Mouse (Mus musculus): ENCODE results near the gene Cav3.

DNA sequence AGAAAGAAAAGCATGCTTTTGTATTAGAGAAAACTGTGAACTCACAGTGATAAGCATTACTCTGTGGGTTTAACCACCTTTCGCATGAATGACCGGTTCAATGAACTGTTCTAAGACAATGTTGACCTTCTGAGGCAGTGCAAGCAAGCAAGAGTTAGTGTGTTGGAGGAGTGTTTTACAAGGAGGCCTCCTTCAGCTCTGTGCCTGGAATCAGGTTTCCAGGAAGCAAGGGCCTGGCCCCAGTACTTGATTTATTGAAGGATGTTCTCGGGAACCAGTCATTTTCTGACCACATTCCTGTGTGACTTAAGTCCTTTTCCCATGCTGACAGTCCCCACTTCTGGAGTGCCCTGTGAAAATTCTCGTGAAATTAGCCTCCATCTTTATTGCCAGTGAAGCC is 35.9 kb downstream of the Cav3 start:
- TF ChIP-seq POLR2A (IDR thresholded peaks at IDR 0.05; ENCODE audit: insufficient read depth, low read depth, low read length) (no peak), CTCF (IDR thresholded peaks at IDR 0.05) (no peak), EP300 (IDR thresholded peaks at IDR 0.05; ENCODE audit: insufficient read depth, low read depth, low read length) (no peak)

Measured in heart, adult 2 months (tissue).